Mouse (Mus musculus): ENCODE measurements around the gene Arsg.

Gene Arsg

DNA sequence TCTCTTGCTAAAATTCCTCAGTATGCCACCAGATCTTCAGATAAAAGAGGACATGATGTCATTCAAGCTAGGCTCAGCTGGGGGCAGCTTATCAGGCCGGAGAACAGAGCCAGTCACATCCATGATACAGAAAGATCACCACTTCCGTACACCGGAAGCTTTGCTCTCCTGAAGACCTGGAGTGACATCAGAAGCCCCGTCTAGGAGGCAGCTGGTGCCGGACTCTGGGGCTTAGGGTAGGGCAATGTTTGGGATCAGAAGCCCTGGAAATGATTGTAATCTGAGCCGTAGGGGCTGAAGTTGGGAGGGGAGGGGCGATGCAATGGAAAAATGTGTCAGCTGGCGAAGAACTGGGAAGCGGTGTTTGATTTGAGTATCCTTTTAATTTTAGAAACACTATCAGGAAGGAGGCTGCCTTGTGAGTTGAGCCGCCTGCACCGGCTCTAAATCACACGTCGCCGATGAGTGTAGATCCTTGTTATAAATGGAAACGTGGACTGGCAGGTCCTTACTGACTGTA lies 149.4 kb downstream of the Arsg start:
- peak; percentile 47 for DNase-seq (ENCODE audit: low spot score)

Data from embryo, embryonic 10.5 days (tissue).